Mouse (Mus musculus): Measurements from ENCODE around the gene Gm21677.
"Not testable (repeated sequence)": the region's sequence is repeated elsewhere in the genome, so short reads cannot be mapped to it uniquely, and the experiment has no call there.

DNA sequence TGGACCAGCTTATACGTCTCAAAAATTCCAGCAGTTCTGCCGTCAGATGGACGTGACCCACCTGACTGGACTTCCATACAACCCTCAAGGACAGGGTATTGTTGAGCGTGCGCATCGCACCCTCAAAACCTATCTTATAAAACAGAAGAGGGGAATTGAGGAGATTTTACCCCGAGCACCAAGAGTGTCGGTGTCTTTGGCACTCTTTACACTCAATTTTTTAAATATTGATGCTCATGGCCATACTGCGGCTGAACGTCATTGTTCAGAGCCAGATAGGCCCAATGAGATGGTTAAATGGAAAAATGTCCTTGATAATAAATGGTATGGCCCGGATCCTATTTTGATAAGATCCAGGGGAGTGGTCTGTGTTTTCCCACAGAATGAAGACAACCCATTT is 34.4 kb upstream of the Gm21677 start:
- TF ChIP-seq CTCF (IDR thresholded peaks at IDR 0.05; ENCODE audit: low read depth, low read length); GATA1 (IDR thresholded peaks at IDR 0.05; ENCODE audit: borderline replicate concordance, low read length); TAL1 (conservative IDR thresholded peaks at IDR 0.05; ENCODE audit: low read depth, low read length); GATA2 (IDR thresholded peaks at IDR 0.05; ENCODE audit: borderline replicate concordance, low read depth, low read length): not testable (repeated sequence)

Data from G1E (cell line).